Mouse (Mus musculus) common myeloid progenitor, adult 5-6 weeks (primary cell): ENCODE results near the gene Hspb8. TPM values are rescaled to one million over a fixed set of nuclear protein-coding genes. Genes with fewer than 3 reads are reported as not detected.
"Not testable (repeated sequence)": the region's sequence is repeated elsewhere in the genome, so short reads cannot be mapped to it uniquely, and the experiment has no call there.

Source experiments
- ATAC-seq: replicated peaks from 2 replicates; pipeline ENCODE4 v1.8.0; 2016; ENCODE audit warnings: low read depth, mild to moderate bottlenecking, moderate TSS enrichment, inconsistent platforms; ENCODE audit not compliant: poor library complexity, severe bottlenecking
- total RNA-seq: library from RNA; stranded (forward); fragments of 200-1000, 187-1606 nt; gene quantifications from 2 replicates; pipeline ENCODE4 v1.2.3, GENCODE M21; 2017

Gene Hspb8
- total RNA-seq, 1 experiment from 2014 or later, result not detected

DNA sequence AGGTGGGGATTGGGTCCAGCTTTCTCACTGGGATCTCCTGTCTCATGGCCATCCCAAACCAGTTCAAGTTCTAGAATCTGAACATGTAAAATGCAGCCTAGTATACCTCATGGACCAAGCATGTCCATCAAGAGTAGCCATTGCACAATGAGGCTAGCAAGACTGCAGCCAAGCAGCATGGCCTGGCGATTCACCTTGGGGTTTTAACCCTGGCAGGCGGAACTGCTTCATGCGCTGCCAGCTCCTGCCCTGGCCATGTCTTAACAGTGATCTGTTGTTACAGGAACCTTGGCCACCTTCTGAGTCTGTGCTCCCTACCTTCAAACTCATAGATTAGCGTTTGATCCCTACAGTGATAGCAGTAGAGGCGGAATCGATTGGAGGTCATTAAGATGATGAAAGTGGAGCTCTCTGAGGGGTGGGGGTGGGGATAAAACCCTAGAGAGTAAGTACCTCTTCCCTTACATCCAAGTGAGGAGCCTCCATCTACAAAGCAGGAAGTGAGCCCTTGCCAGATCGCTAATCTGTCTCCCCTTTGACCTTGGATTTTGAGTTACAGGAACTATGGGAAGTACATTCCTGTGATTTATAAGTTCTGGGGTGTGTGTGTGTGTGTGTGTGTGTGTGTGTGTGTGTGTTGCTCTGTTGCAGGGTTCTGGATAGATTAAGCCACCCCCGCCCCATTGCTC is 22.5 kb downstream of the Hspb8 start:
- ATAC-seq, result no peak

GRCm38 (mm10) chr5:116396104-116396503 is 26.6 kb downstream of the Hspb8 start:
- no peak for ATAC-seq

DNA sequence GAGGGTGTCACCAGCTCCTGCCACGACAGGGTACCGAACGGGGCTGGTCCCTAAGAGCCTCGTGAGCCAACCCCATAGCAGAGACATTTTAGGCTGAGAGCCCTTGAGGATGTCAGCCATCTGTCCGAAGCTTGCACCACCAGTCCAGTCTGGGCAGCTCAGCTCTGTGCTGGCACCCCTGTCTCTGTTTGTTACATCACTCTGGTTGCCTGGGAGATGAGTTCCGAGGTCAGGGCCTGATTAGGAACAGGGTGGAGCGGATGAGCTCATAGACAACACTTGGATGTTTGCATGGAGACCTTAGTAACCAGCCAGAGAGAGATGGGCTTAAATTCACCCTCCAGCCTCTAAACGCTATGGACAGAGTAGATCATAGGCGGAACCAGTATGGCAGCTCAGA is 30.1 kb downstream of the Hspb8 start:
- ATAC-seq, result no peak

- ATAC-seq, result no peak
Measured at GRCm38 (mm10) chr5:116389856-116390542, 32.7 kb downstream of the Hspb8 start.

GRCm38 (mm10) chr5:116389321-116389720 is 33.3 kb downstream of the Hspb8 start:
- no peak for ATAC-seq

DNA sequence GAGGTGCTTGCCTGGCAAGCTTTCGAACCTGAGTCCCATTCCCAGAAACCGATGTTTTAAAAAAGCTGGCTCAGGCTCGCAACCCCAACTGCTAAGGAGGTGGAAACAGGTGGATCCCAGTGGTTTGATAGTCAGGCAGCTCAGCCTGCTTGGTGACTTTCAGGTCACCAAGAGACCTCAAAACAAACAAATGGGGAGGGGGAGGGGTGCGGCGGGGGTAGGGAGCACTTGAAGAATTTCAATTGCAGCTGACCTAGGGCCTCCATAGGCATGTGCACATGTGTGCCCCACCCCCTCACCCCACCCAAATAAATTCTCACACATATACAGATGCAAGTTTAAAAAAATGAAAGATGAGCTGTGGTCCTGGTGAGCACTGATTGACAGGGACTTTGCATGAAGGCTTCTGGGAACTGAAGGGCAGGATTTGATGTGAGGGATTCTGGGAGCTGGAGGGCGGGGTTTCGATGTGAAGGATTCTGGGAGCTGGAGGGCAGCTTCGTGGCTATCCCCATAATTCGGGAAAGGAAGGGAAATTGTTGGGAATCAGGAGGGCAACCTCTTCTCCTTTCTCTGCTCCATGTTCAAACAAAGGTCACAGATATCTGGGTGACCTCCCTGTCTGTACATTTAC is 35.2 kb downstream of the Hspb8 start:
- ATAC-seq, result no peak

GRCm38 (mm10) chr5:116386020-116386419 is 36.6 kb downstream of the Hspb8 start:
- peak; percentile 73 for ATAC-seq

GRCm38 (mm10) chr5:116382646-116383045 is 40.0 kb downstream of the Hspb8 start:
- ATAC-seq, result not testable (repeated sequence)

DNA sequence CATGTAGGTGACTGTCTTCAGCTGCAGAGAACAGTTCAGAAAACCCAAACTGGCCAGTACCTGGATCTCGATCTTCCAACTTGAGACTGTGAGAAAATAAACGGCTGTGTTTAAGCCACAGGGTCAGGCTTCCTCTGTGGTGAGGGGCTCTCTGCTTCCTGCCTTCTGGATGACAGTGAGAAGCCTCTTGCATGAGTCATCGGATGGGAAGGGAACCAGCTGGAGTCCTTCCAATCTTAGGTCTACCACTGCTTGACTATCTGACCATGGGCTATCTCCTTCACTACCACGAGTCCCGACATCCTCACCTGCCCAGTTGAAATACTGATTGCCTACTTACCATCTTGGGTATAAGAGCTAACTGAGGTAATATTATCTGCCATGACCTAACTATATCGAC is 40.9 kb downstream of the Hspb8 start:
- ATAC-seq, result 0 out of 2 replicates have a peak, but pooled peaks have one; percentile 22

- ATAC-seq, result peak; percentile 83
Measured at GRCm38 (mm10) chr5:116381217-116381616, 41.4 kb downstream of the Hspb8 start.

DNA sequence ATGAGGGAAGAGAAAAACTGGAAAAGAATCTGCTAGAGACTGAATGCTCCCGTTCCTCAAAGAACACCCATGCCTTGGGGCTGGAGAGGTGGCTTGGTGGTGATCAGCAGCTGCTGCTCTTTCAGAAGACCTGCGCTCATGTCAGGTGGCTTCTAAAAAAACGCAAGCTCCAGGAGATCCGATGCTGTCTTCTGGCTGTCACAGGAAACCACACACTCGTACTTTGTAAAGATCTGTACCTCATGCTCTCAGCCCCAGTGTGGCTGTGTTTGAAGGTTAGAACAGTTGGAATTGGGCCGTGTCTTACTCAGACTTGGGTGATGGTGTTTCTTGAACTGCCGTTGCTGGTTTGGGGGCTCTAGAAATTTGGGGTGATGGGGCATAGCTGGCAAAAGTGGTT is 42.3 kb downstream of the Hspb8 start:
- no peak for ATAC-seq

DNA sequence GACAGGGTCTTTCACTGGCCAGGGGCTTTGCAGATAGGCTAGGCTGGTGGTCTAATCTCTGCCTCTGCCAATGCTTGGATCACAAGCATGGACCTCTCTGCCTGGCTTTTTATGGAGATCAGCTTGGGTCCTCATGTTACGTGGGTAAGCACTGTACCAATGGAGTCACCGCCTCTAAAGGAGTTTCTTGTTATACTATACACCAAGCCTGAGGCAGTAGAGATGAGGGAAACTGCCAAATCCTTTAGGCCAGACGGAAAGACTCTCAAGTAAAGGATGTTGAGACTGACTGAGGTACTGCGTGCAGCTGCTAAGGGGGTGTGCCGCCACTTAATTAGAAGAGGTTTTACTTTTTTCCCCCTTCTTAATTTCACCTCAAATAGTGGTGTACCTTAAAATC is 43.8 kb downstream of the Hspb8 start:
- no peak for ATAC-seq

GRCm38 (mm10) chr5:116367923-116368322 is 54.7 kb downstream of the Hspb8 start:
- no peak for ATAC-seq

GRCm38 (mm10) chr5:116366889-116367682 is 55.6 kb downstream of the Hspb8 start:
- no peak for ATAC-seq

DNA sequence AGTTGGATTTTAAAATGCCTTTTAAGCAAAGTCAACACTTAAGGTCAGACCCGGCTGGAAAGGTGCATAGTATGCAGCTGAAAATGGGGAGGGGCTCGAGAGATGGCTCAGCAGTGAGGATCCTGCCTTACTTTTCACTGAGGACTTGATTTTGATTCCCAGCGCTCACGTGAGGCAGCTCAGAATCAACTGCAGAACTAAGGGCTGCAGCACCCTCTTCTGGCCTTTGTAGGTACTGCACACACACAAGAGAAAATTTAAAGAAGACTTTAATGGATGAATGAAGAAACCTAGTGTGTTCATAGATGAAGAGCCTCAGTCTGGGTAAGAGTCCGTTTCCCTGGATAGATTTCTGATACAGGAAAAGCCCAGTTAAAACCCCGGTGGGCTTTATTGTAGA is 61.3 kb downstream of the Hspb8 start:
- no peak for ATAC-seq

DNA sequence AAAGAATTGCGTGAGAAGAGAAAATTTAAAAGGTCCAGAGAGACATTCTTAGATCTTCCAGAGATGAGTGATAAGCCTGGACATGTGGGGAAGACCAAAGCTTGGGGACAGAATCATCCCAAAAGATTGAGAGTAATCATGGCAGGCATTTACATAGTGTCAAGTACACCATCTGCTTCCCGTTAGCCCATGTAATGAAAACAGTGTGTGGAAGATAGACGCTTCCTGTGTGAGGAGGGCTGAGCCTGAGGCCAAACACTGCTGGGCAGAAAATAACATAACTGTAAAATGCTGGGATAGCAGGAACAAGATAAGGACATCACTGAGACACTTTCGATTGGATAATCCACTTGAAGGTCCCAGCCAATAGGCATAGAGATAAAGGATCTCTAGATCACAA is 61.9 kb downstream of the Hspb8 start:
- no peak for ATAC-seq

Other genes with a start within 250 kb of the Hspb8 start
- 1.0 TPM in 1 of 2 replicates, not detected in the other for gene Ccdc60, start 133.9 kb downstream of the Hspb8 start, total RNA-seq
- gene Srrm4, start 169.0 kb upstream of the Hspb8 start, total RNA-seq, result not detected in 2 replicates